Comparison of ENCODE assay signal across 15 mouse cellular contexts in genomic region chr7:43475706-43476105, GRCm38 (mm10). TPM values are rescaled to one million over a fixed set of nuclear protein-coding genes. Genes with fewer than 3 reads are reported as not detected.
DNase-seq lines count a peak whose midpoint lies in the region; ATAC-seq lines count a peak whose summit lies in the region.
"Had no signal": no experiment of that assay in that cellular context is flagged by ENCODE, and none has a peak within 500 bp of the region (broad histone marks: within the 10 kb centered on the region; RNA-seq: fewer than 3 reads in every experiment).

No protein-coding gene starts in this region.

- H3K36me3 ChIP-seq in forebrain, embryonic 11.5 days (ENCODE audit: control insufficient read depth, insufficient read depth, low read length), result no peaks in the 10 kb centered on the region
- peaks cover 23% of the 10 kb centered on the region; the same call in 1 of the 2 replicates for H3K36me3 ChIP-seq in forebrain, embryonic 15.5 days
- H3K36me3 ChIP-seq in midbrain, embryonic 11.5 days (ENCODE audit: control insufficient read depth, insufficient read depth, low read length), result no peaks in the 10 kb centered on the region
- peaks cover 5% of the 10 kb centered on the region; the same call in 1 of the 2 replicates for H3K36me3 ChIP-seq in midbrain, embryonic 10.5 days
- H3K36me3 ChIP-seq: forebrain, embryonic 10.5 days; liver, embryonic 13.5 days had no signal

- WGBS in forebrain, embryonic 11.5 days, result 9% methylated on average over 23 of the region's 23 CpGs
- 17% methylated on average over 23 of the region's 23 CpGs for WGBS in forebrain, embryonic 15.5 days
- WGBS in midbrain, embryonic 11.5 days, result 8% methylated on average over 23 of the region's 23 CpGs
- WGBS in midbrain, embryonic 10.5 days, result 9% methylated on average over 23 of the region's 23 CpGs

- H3K27me3 ChIP-seq in forebrain, embryonic 11.5 days (ENCODE audit: control insufficient read depth, insufficient read depth, low read length), result peaks cover 26% of the 10 kb centered on the region
- peaks cover 6% of the 10 kb centered on the region; the same call in 1 of the 2 replicates for H3K27me3 ChIP-seq in forebrain, embryonic 15.5 days
- H3K27me3 ChIP-seq in midbrain, embryonic 11.5 days (ENCODE audit: control insufficient read depth, insufficient read depth, low read length), result peaks cover 13% of the 10 kb centered on the region; the same call in 1 of the 2 replicates
- H3K27me3 ChIP-seq in midbrain, embryonic 10.5 days (ENCODE audit: low read depth, poor library complexity, severe bottlenecking), result peaks cover 53% of the 10 kb centered on the region

- peak; percentile 64 for DNase-seq in forebrain, embryonic 11.5 days (ENCODE audit: low spot score)
- DNase-seq in midbrain, embryonic 11.5 days (ENCODE audit: low spot score, missing footprints), result peak; percentile 81
- no peak for DNase-seq in midbrain, embryonic 10.5 days (ENCODE audit: low spot score)
- DNase-seq in left cerebral cortex, postnatal 4 days, result no peak
- DNase-seq in kidney, adult 8-10 months, result no peak
- DNase-seq: adrenal gland, adult 8-10 months; cerebellum, adult 8-10 months; liver, embryonic 13.5 days had no signal

- intact Hi-C loops in left cerebral cortex, postnatal 4 days (cut with DNase I), result no loop called here

- H3K4me3 ChIP-seq in forebrain, embryonic 11.5 days (ENCODE audit: low read depth, low read length), result no peak overlapping the region
- no peak overlapping the region for H3K4me3 ChIP-seq in forebrain, embryonic 15.5 days
- no peak overlapping the region for H3K4me3 ChIP-seq in midbrain, embryonic 11.5 days (ENCODE audit: low read depth, low read length)
- H3K4me3 ChIP-seq in midbrain, embryonic 10.5 days, result no peak overlapping the region
- H3K4me3 ChIP-seq: forebrain, embryonic 10.5 days; liver, embryonic 13.5 days had no signal

- no peak overlapping the region for H3K9ac ChIP-seq in forebrain, embryonic 11.5 days (ENCODE audit: low read length)
- H3K9ac ChIP-seq in forebrain, embryonic 15.5 days (replicated peaks), result no peak overlapping the region
- H3K9ac ChIP-seq in midbrain, embryonic 11.5 days (ENCODE audit: low read length), result no peak overlapping the region
- H3K9ac ChIP-seq: liver, embryonic 13.5 days had no signal

- no peak overlapping the region for H3K27ac ChIP-seq in forebrain, embryonic 11.5 days (ENCODE audit: low read depth, low read length)
- H3K27ac ChIP-seq in forebrain, embryonic 15.5 days (replicated peaks), result no peak overlapping the region
- no peak overlapping the region for H3K27ac ChIP-seq in midbrain, embryonic 11.5 days (ENCODE audit: low read depth, low read length)
- no peak overlapping the region for H3K27ac ChIP-seq in midbrain, embryonic 10.5 days (replicated peaks)
- H3K27ac ChIP-seq: forebrain, embryonic 10.5 days; liver, embryonic 13.5 days had no signal

- no peak overlapping the region for H3K4me2 ChIP-seq in forebrain, embryonic 11.5 days (ENCODE audit: low read depth, low read length, severe bottlenecking)
- H3K4me2 ChIP-seq in forebrain, embryonic 15.5 days (replicated peaks), result no peak overlapping the region
- H3K4me2 ChIP-seq in midbrain, embryonic 11.5 days, result no peak overlapping the region
- H3K4me2 ChIP-seq: liver, embryonic 13.5 days had no signal

- H3K4me1 ChIP-seq in forebrain, embryonic 11.5 days (replicated peaks; ENCODE audit: control insufficient read depth, insufficient read depth, low read length), result 0 out of 2 replicates have a peak, but pooled peaks cover 1% of the 10 kb centered on the region
- H3K4me1 ChIP-seq in forebrain, embryonic 15.5 days, result 0 out of 2 replicates have a peak, but pooled peaks cover 6% of the 10 kb centered on the region
- no peaks in the 10 kb centered on the region for H3K4me1 ChIP-seq in midbrain, embryonic 11.5 days (ENCODE audit: control insufficient read depth, insufficient read depth, low read length)
- H3K4me1 ChIP-seq in midbrain, embryonic 10.5 days, result peaks cover 18% of the 10 kb centered on the region

- 0 out of 2 replicates have a peak, but pooled peaks have one; percentile 28 for ATAC-seq in forebrain, embryonic 11.5 days (replicated peaks; ENCODE audit: low FRiP score)
- no peak for ATAC-seq in forebrain, embryonic 15.5 days (replicated peaks)
- peak; percentile 18; the same call in 1 of the 2 replicates for ATAC-seq in midbrain, embryonic 11.5 days (ENCODE audit: low FRiP score)
- peak; percentile 67 for ATAC-seq in common myeloid progenitor, adult 5-6 weeks (replicated peaks; ENCODE audit: low read depth, poor library complexity, severe bottlenecking)
- peak; percentile 68 for ATAC-seq in megakaryocyte-erythroid progenitor cell, adult 5-6 weeks (replicated peaks; ENCODE audit: low FRiP score, low TSS enrichment, poor library complexity, severe bottlenecking)

- H3K9me3 ChIP-seq in forebrain, embryonic 11.5 days (ENCODE audit: control insufficient read depth, low read length), result no peaks in the 10 kb centered on the region
- H3K9me3 ChIP-seq in forebrain, embryonic 15.5 days, result no peaks in the 10 kb centered on the region
- no peaks in the 10 kb centered on the region for H3K9me3 ChIP-seq in midbrain, embryonic 11.5 days (ENCODE audit: control insufficient read depth, low read length)
- no peaks in the 10 kb centered on the region for H3K9me3 ChIP-seq in midbrain, embryonic 10.5 days (replicated peaks)
- H3K9me3 ChIP-seq: forebrain, embryonic 10.5 days; liver, embryonic 13.5 days had no signal

RNA-seq across cellular contexts. Expression of gene Vsig10l, which starts 12.8 kb away (rescaled TPM):
- polyA plus RNA-seq in forebrain, embryonic 11.5 days (2014; fragmentation: Nextera tagmentation; extraction: Ambion mirVana), result 1.8 and 3.1 TPM in 2 replicates
- polyA plus RNA-seq in forebrain, embryonic 15.5 days (2015; fragmentation: Nextera tagmentation; extraction: Ambion mirVana), result 7.8 and 8.3 TPM in 2 replicates
- 2.2 and 2.4 TPM in 2 replicates for polyA plus RNA-seq in midbrain, embryonic 11.5 days (2014; fragmentation: Nextera tagmentation; extraction: Ambion mirVana)
- 2.2 and 3.6 TPM in 2 replicates for polyA plus RNA-seq in midbrain, embryonic 10.5 days (2016; fragmentation: Nextera tagmentation; extraction: Ambion mirVana)
- 3.9 and 8.6 TPM in 2 replicates for total RNA-seq in common myeloid progenitor, adult 5-6 weeks (2017)
- total RNA-seq in megakaryocyte-erythroid progenitor cell, adult 5-6 weeks (2014; fragmentation: Nextera tagmentation), result 2.3 and 2.9 TPM in 2 replicates
- 3.0 and 8.9 TPM in 2 replicates for total RNA-seq in megakaryocyte-erythroid progenitor cell, adult 5-6 weeks (2017)
- total RNA-seq in left cerebral cortex, postnatal 4 days (2021), result 1 to 10 TPM; 5.4 to 7.5 TPM

RNA-seq across cellular contexts. Expression of gene Iglon5, which starts 14.2 kb away (rescaled TPM):
- polyA plus RNA-seq in forebrain, embryonic 11.5 days (2014; fragmentation: Nextera tagmentation; extraction: Ambion mirVana), result 2.0 and 2.7 TPM in 2 replicates
- 4.8 and 4.9 TPM in 2 replicates for polyA plus RNA-seq in forebrain, embryonic 15.5 days (2015; fragmentation: Nextera tagmentation; extraction: Ambion mirVana)
- polyA plus RNA-seq in midbrain, embryonic 11.5 days (2014; fragmentation: Nextera tagmentation; extraction: Ambion mirVana), result 2.3 and 3.1 TPM in 2 replicates
- 0.70 and 2.0 TPM in 2 replicates for polyA plus RNA-seq in midbrain, embryonic 10.5 days (2016; fragmentation: Nextera tagmentation; extraction: Ambion mirVana)
- not detected in 2 replicates for total RNA-seq in common myeloid progenitor, adult 5-6 weeks (2017)
- not detected in 2 replicates for total RNA-seq in megakaryocyte-erythroid progenitor cell, adult 5-6 weeks (2014; fragmentation: Nextera tagmentation)
- not detected in 2 replicates for total RNA-seq in megakaryocyte-erythroid progenitor cell, adult 5-6 weeks (2017)
- total RNA-seq in left cerebral cortex, postnatal 4 days (2021), result 10 to 100 TPM; 57.1 to 59.1 TPM
- polyA plus RNA-seq: heart, embryonic 16.5 days; liver, embryonic 13.5 days had no signal

RNA-seq across cellular contexts. Expression of gene 4931406B18Rik, which starts 30.0 kb away (rescaled TPM):
- polyA plus RNA-seq in forebrain, embryonic 11.5 days (2014; fragmentation: Nextera tagmentation; extraction: Ambion mirVana), result not detected in 2 replicates
- polyA plus RNA-seq in forebrain, embryonic 15.5 days (2015; fragmentation: Nextera tagmentation; extraction: Ambion mirVana), result not detected in 2 replicates
- not detected in 2 replicates for polyA plus RNA-seq in midbrain, embryonic 11.5 days (2014; fragmentation: Nextera tagmentation; extraction: Ambion mirVana)
- polyA plus RNA-seq in midbrain, embryonic 10.5 days (2016; fragmentation: Nextera tagmentation; extraction: Ambion mirVana), result not detected in 2 replicates
- not detected in 2 replicates for total RNA-seq in common myeloid progenitor, adult 5-6 weeks (2017)
- total RNA-seq in megakaryocyte-erythroid progenitor cell, adult 5-6 weeks (2014; fragmentation: Nextera tagmentation), result not detected in 2 replicates
- not detected in 2 replicates for total RNA-seq in megakaryocyte-erythroid progenitor cell, adult 5-6 weeks (2017)
- total RNA-seq in left cerebral cortex, postnatal 4 days (2021), result not detected
- total RNA-seq: adrenal gland, adult 8-10 months had no signal
- polyA plus RNA-seq: C2C12; forebrain, embryonic 10.5 days; heart, embryonic 16.5 days; liver, embryonic 13.5 days; neural tube, embryonic 11.5 days had no signal

RNA-seq across cellular contexts. Expression of gene Gm45233, which starts 31.8 kb away (rescaled TPM):
- not detected in 2 replicates for polyA plus RNA-seq in forebrain, embryonic 11.5 days (2014; fragmentation: Nextera tagmentation; extraction: Ambion mirVana)
- polyA plus RNA-seq in forebrain, embryonic 15.5 days (2015; fragmentation: Nextera tagmentation; extraction: Ambion mirVana), result not detected in 2 replicates
- 0.46 TPM in 1 of 2 replicates, not detected in the other for polyA plus RNA-seq in midbrain, embryonic 11.5 days (2014; fragmentation: Nextera tagmentation; extraction: Ambion mirVana)
- polyA plus RNA-seq in midbrain, embryonic 10.5 days (2016; fragmentation: Nextera tagmentation; extraction: Ambion mirVana), result not detected in 2 replicates
- total RNA-seq in common myeloid progenitor, adult 5-6 weeks (2017), result 2.6 and 8.0 TPM in 2 replicates
- total RNA-seq in megakaryocyte-erythroid progenitor cell, adult 5-6 weeks (2014; fragmentation: Nextera tagmentation), result not detected in 2 replicates
- total RNA-seq in megakaryocyte-erythroid progenitor cell, adult 5-6 weeks (2017), result 4.2 TPM in 1 of 2 replicates, not detected in the other
- total RNA-seq in left cerebral cortex, postnatal 4 days (2021), result 1 to 10 TPM in 1 of 2 experiments, not detected in 1; 2.1 TPM
- polyA plus RNA-seq: liver, embryonic 13.5 days; neural tube, embryonic 11.5 days had no signal

RNA-seq across cellular contexts. Expression of gene Etfb, which starts 31.8 kb away (rescaled TPM):
- 193 and 201 TPM in 2 replicates for polyA plus RNA-seq in forebrain, embryonic 11.5 days (2014; fragmentation: Nextera tagmentation; extraction: Ambion mirVana)
- 131 and 136 TPM in 2 replicates for polyA plus RNA-seq in forebrain, embryonic 15.5 days (2015; fragmentation: Nextera tagmentation; extraction: Ambion mirVana)
- 187 and 202 TPM in 2 replicates for polyA plus RNA-seq in midbrain, embryonic 11.5 days (2014; fragmentation: Nextera tagmentation; extraction: Ambion mirVana)
- 246 and 264 TPM in 2 replicates for polyA plus RNA-seq in midbrain, embryonic 10.5 days (2016; fragmentation: Nextera tagmentation; extraction: Ambion mirVana)
- total RNA-seq in common myeloid progenitor, adult 5-6 weeks (2017), result 481 and 496 TPM in 2 replicates
- total RNA-seq in megakaryocyte-erythroid progenitor cell, adult 5-6 weeks (2014; fragmentation: Nextera tagmentation), result 212 and 237 TPM in 2 replicates
- total RNA-seq in megakaryocyte-erythroid progenitor cell, adult 5-6 weeks (2017), result 396 and 426 TPM in 2 replicates
- total RNA-seq in left cerebral cortex, postnatal 4 days (2021), result 10 to 100 TPM; 44.7 to 47.5 TPM

Comparison
In these comparisons a context has a peak if more than half of its experiments do, and no peak if none do; other contexts are left out.
1. DNase-seq: peak in forebrain, embryonic 11.5 days (single experiment) and midbrain, embryonic 11.5 days (single experiment); none in midbrain, embryonic 10.5 days (single experiment), left cerebral cortex, postnatal 4 days (single experiment) and kidney, adult 8-10 months (0 of 2).